Mouse (Mus musculus) heart, adult 2 months (tissue): Measurements from ENCODE around the gene Sgk1.

Experiments
- CTCF ChIP-seq: fragments of 200-600 bp; IDR thresholded peaks from 2 replicates; pipeline ENCODE4 v1.8.1; 2022; ENCODE audit warnings: antibody characterized with exemption, mild to moderate bottlenecking, moderate library complexity
- EP300 ChIP-seq: fragments of 200-500 bp; IDR thresholded peaks from 2 replicates; pipeline ENCODE4 v1.6.1; 2011; ENCODE audit warnings: low read depth, low read length, control low read depth; ENCODE audit not compliant: insufficient read depth
- POLR2A ChIP-seq: fragments of 200-500 bp; IDR thresholded peaks from 2 replicates; pipeline ENCODE4 v1.6.1; 2011; ENCODE audit warnings: mild to moderate bottlenecking, low read depth, low read length, control low read depth; ENCODE audit not compliant: insufficient read depth

- no peak for TF ChIP-seq EP300
- no peak for TF ChIP-seq CTCF
- TF ChIP-seq POLR2A: no peak
These were observed at the start of gene Sgk1 for GRCm38 (mm10) chr10:21882184-21883081.
